Mouse (Mus musculus) kidney, adult 2 months (tissue): ENCODE results near the gene Hoxc12.

Experiments
- CTCF ChIP-seq: fragments of 200-500 bp; conservative IDR thresholded peaks from 2 replicates; pipeline ENCODE4 v1.5.1; 2011; ENCODE audit warnings: low read depth, mild to moderate bottlenecking, control low read depth, low read length, moderate library complexity, mixed read lengths; ENCODE audit not compliant: insufficient read depth, insufficient read length
- POLR2A ChIP-seq: fragments of 200-500 bp; IDR thresholded peaks from one replicate; pipeline ENCODE4 v1.6.1; 2011; ENCODE audit warnings: low read depth, low read length, control low read depth

DNA sequence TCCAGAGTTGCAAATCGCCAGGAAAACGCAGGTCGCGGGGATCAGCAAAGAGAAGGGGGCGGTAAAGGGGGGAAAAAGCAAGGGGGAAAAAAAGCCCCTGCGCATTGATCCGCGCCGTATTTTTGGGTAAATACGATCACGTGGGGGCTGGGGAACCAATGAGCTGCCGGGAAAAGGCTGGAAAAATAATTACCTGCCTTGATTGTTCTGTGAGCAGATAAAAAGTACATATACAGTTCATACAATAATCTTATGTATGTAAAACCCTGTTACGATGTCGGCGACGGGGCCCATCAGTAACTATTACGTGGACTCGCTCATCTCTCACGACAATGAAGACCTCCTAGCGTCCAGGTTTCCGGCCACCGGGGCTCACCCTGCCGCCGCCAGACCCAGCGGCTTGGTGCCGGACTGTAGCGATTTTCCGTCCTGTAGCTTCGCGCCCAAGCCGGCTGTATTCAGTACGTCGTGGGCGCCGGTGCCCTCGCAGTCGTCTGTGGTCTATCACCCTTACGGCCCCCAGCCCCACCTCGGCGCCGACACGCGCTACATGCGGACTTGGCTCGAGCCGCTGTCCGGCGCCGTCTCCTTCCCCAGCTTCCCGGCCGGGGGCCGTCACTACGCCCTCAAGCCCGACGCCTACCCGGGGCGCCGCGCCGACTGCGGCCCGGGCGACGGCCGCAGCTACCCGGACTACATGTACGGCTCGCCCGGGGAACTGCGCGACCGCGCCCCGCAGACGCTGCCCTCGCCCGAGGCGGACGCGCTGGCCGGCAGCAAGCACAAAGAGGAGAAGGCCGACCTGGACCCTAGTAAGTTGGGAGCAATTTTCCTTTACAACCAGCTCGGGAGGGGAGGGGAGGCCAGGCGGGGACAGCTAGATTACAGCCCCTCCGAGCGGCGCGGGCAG, 45.1 kb downstream of the Hoxc12 start:
- TF ChIP-seq POLR2A (no peak), CTCF (no peak)
